Comparison of ENCODE assay signal across 20 mouse cellular contexts in the genomic region with DNA sequence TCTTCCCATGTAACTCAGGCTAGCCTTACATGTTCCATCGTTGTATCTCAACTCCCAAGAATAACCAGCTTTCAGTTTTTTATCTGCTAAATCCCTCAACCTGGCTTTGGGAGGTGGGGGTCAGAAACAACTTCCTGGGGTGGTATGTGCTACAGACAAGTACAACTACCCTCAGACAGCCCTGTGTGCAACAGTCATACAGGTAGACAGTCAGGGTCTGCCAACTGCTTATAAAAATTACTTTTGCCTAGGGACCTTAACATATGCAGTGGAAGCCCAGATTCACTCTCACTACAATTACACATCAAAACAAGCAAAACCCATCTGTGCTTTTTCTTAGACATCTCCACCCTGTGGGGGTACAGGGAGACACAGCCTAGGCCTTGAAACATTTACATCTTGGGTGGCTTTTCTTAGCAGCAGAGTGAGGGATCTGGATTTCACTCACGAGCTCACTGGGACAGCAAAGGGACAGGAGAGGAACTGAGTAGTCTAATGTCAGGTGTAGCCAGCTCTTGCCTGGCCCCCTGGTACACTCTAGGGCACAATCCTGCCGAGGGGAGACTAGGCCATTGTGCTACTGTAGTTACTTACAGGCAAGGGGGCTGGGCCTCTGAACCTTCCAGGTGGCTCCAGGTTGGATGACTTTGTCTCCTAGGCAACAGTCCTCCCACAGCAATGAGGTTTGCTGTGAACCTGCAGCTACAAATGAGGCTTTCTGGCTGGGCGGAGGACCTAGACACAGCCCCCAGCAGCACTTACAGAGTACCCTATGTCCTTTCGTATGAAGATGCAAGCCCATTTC. TPM values are rescaled to one million over a fixed set of nuclear protein-coding genes. Genes with fewer than 3 reads are reported as not detected.
DNase-seq lines count a peak whose midpoint lies in the region; ATAC-seq and TF ChIP-seq lines count a peak whose summit lies in the region.
"Had no signal": no experiment of that assay in that cellular context is flagged by ENCODE, and none has a peak within 500 bp of the region (broad histone marks: within the 10 kb centered on the region; RNA-seq: fewer than 3 reads in every experiment).

No protein-coding gene starts in this region.

- H3K9me3 ChIP-seq in hindbrain, embryonic 15.5 days = no peaks in the 10 kb centered on the region
- H3K9me3 ChIP-seq in hindbrain, embryonic 13.5 days = peaks cover 7% of the 10 kb centered on the region; the same call in 1 of the 2 replicates
- no peaks in the 10 kb centered on the region for H3K9me3 ChIP-seq in midbrain, postnatal 0 days (ENCODE audit: low read length)
- H3K9me3 ChIP-seq in midbrain, embryonic 13.5 days = peaks cover 12% of the 10 kb centered on the region; the same call in 1 of the 2 replicates
- H3K9me3 ChIP-seq: intestine, embryonic 15.5 days had no signal

- H3K4me3 ChIP-seq in hindbrain, embryonic 15.5 days = no peak overlapping the region
- H3K4me3 ChIP-seq in hindbrain, embryonic 13.5 days = no peak overlapping the region
- H3K4me3 ChIP-seq in midbrain, postnatal 0 days (ENCODE audit: low read depth, low read length) = no peak overlapping the region
- H3K4me3 ChIP-seq in midbrain, embryonic 13.5 days (replicated peaks) = no peak overlapping the region
- H3K4me3 ChIP-seq: intestine, embryonic 15.5 days; neural tube, embryonic 12.5 days had no signal

- H3K4me1 ChIP-seq in hindbrain, embryonic 15.5 days (replicated peaks) = no peaks in the 10 kb centered on the region
- 0 out of 2 replicates have a peak, but pooled peaks cover 7% of the 10 kb centered on the region for H3K4me1 ChIP-seq in hindbrain, embryonic 13.5 days (replicated peaks)
- H3K4me1 ChIP-seq in midbrain, postnatal 0 days (ENCODE audit: insufficient read depth, low read length) = peaks cover 3% of the 10 kb centered on the region; the same call in 1 of the 2 replicates
- H3K4me1 ChIP-seq in midbrain, embryonic 13.5 days (replicated peaks) = 0 out of 2 replicates have a peak, but pooled peaks cover 6% of the 10 kb centered on the region
- H3K4me1 ChIP-seq: intestine, embryonic 15.5 days; neural tube, embryonic 12.5 days had no signal

- no peak overlapping the region for H3K4me2 ChIP-seq in hindbrain, embryonic 15.5 days
- no peak overlapping the region for H3K4me2 ChIP-seq in hindbrain, embryonic 13.5 days
- H3K4me2 ChIP-seq in midbrain, postnatal 0 days (ENCODE audit: low read depth, low read length, poor library complexity, severe bottlenecking) = no peak overlapping the region
- H3K4me2 ChIP-seq in midbrain, embryonic 13.5 days (replicated peaks) = no peak overlapping the region
- H3K4me2 ChIP-seq: intestine, embryonic 15.5 days; neural tube, embryonic 12.5 days had no signal

- 0 out of 2 replicates have a peak, but pooled peaks have one; percentile 27 for TF ChIP-seq CTCF in midbrain, postnatal 0 days (IDR thresholded peaks at IDR 0.05)

- no peak overlapping the region for H3K27ac ChIP-seq in hindbrain, embryonic 15.5 days (replicated peaks)
- no peak overlapping the region for H3K27ac ChIP-seq in hindbrain, embryonic 13.5 days
- 0 out of 2 replicates have a peak overlapping the region, but pooled peaks have one; percentile 7 for H3K27ac ChIP-seq in midbrain, postnatal 0 days (ENCODE audit: low read depth, low read length)
- H3K27ac ChIP-seq in midbrain, embryonic 13.5 days = no peak overlapping the region
- H3K27ac ChIP-seq: intestine, embryonic 15.5 days; neural tube, embryonic 12.5 days had no signal

- peak; percentile 51; the same call in 1 of the 2 replicates for ATAC-seq in hindbrain, embryonic 15.5 days (ENCODE audit: low FRiP score, low read depth)
- ATAC-seq in hindbrain, embryonic 13.5 days (ENCODE audit: low FRiP score) = no peak
- peak; percentile 66; the same call in 1 of the 2 replicates for ATAC-seq in midbrain, postnatal 0 days (ENCODE audit: low FRiP score)
- no peak for ATAC-seq in midbrain, embryonic 13.5 days
- ATAC-seq: intestine, embryonic 15.5 days; liver, postnatal 0 days had no signal

- H3K36me3 ChIP-seq in hindbrain, embryonic 15.5 days = no peaks in the 10 kb centered on the region
- no peaks in the 10 kb centered on the region for H3K36me3 ChIP-seq in hindbrain, embryonic 13.5 days
- H3K36me3 ChIP-seq in midbrain, postnatal 0 days (ENCODE audit: insufficient read depth, low read length) = no peaks in the 10 kb centered on the region
- peaks cover 3% of the 10 kb centered on the region; the same call in 1 of the 2 replicates for H3K36me3 ChIP-seq in midbrain, embryonic 13.5 days
- H3K36me3 ChIP-seq: intestine, embryonic 15.5 days; neural tube, embryonic 12.5 days had no signal

- WGBS in hindbrain, embryonic 15.5 days = 67% methylated on average over 5 of the region's 5 CpGs
- 74% methylated on average over 5 of the region's 5 CpGs for WGBS in hindbrain, embryonic 13.5 days
- WGBS in midbrain, postnatal 0 days = 56% methylated on average over 5 of the region's 5 CpGs
- 69% methylated on average over 5 of the region's 5 CpGs for whole genome bisulfite sequencing in midbrain, embryonic 13.5 days

- no peaks in the 10 kb centered on the region for H3K27me3 ChIP-seq in hindbrain, embryonic 15.5 days
- H3K27me3 ChIP-seq in hindbrain, embryonic 13.5 days = no peaks in the 10 kb centered on the region
- no peaks in the 10 kb centered on the region for H3K27me3 ChIP-seq in midbrain, postnatal 0 days (ENCODE audit: insufficient read depth, low read length)
- H3K27me3 ChIP-seq in midbrain, embryonic 13.5 days = no peaks in the 10 kb centered on the region
- H3K27me3 ChIP-seq: intestine, embryonic 15.5 days; neural tube, embryonic 12.5 days had no signal

- DNase-seq in midbrain, postnatal 0 days (ENCODE audit: low spot score) = peak; percentile 51
- DNase-seq in frontal cortex, postnatal 14 days (ENCODE audit: low spot score in 2 of 2) = peak; percentile 19 to 38
- peak; percentile 24 for DNase-seq in right cerebral cortex, postnatal 25 days
- no peak for DNase-seq in urinary bladder, postnatal 25 days (ENCODE audit: low spot score)
- DNase-seq in thymus, postnatal 36 days = no peak
- DNase-seq: adrenal gland, adult 8-10 months; cerebellum, adult 8-10 months; gastrocnemius, postnatal 10 days had no signal

- no peak overlapping the region for H3K9ac ChIP-seq in hindbrain, embryonic 15.5 days
- H3K9ac ChIP-seq in hindbrain, embryonic 13.5 days = no peak overlapping the region
- H3K9ac ChIP-seq in midbrain, postnatal 0 days (replicated peaks; ENCODE audit: low read length, poor library complexity, severe bottlenecking) = no peak overlapping the region
- no peak overlapping the region; the same call in 1 of the 2 replicates for H3K9ac ChIP-seq in midbrain, embryonic 13.5 days (replicated peaks)
- H3K9ac ChIP-seq: intestine, embryonic 15.5 days; liver, postnatal 0 days; neural tube, embryonic 12.5 days had no signal

RNA-seq across cellular contexts. Expression of gene Banf2, which starts 13.1 kb away (rescaled TPM):
- not detected in 2 replicates for polyA plus RNA-seq in hindbrain, embryonic 15.5 days (2015; fragmentation: Nextera tagmentation; extraction: Ambion mirVana)
- not detected in 2 replicates for polyA plus RNA-seq in hindbrain, embryonic 13.5 days (2015; fragmentation: Nextera tagmentation; extraction: Ambion mirVana)
- not detected in 2 replicates for total RNA-seq in midbrain, postnatal 0 days (2014; rRNA removed)
- not detected in 2 replicates for polyA plus RNA-seq in midbrain, postnatal 0 days (2015; fragmentation: Nextera tagmentation; extraction: Ambion mirVana)
- not detected in 2 replicates for polyA plus RNA-seq in midbrain, embryonic 13.5 days (2015; fragmentation: Nextera tagmentation; extraction: Ambion mirVana)
- total RNA-seq: adrenal gland, adult 8-10 months; gastrocnemius, postnatal 10 days; layer of hippocampus, postnatal 10 days; megakaryocyte, adult 5-6 weeks had no signal
- polyA plus RNA-seq: C2C12; embryonic facial prominence, embryonic 11.5 days; heart, embryonic 14.5 days; liver, postnatal 0 days; neural tube, embryonic 12.5 days; small intestine, adult 2 months had no signal

RNA-seq across cellular contexts. Expression of gene Rrbp1, which starts 34.9 kb away (rescaled TPM):
- 32.3 and 37.5 TPM in 2 replicates for polyA plus RNA-seq in hindbrain, embryonic 15.5 days (2015; fragmentation: Nextera tagmentation; extraction: Ambion mirVana)
- polyA plus RNA-seq in hindbrain, embryonic 13.5 days (2015; fragmentation: Nextera tagmentation; extraction: Ambion mirVana) = 37.3 and 40.0 TPM in 2 replicates
- 33.8 and 33.9 TPM in 2 replicates for total RNA-seq in midbrain, postnatal 0 days (2014; rRNA removed)
- 16.9 and 22.4 TPM in 2 replicates for polyA plus RNA-seq in midbrain, postnatal 0 days (2015; fragmentation: Nextera tagmentation; extraction: Ambion mirVana)
- polyA plus RNA-seq in midbrain, embryonic 13.5 days (2015; fragmentation: Nextera tagmentation; extraction: Ambion mirVana) = 28.2 and 33.5 TPM in 2 replicates

Comparison
In these comparisons a context has a peak if more than half of its experiments do, and no peak if none do; other contexts are left out.
1. ATAC-seq: peak in hindbrain, embryonic 15.5 days (single experiment) and midbrain, postnatal 0 days (single experiment); none in hindbrain, embryonic 13.5 days (single experiment) and midbrain, embryonic 13.5 days (single experiment).
2. DNase-seq: peak in midbrain, postnatal 0 days (single experiment), frontal cortex, postnatal 14 days (2 of 2) and right cerebral cortex, postnatal 25 days (single experiment); none in urinary bladder, postnatal 25 days (single experiment) and thymus, postnatal 36 days (0 of 2).